Mouse (Mus musculus) ovary, postnatal 14 days (tissue): ENCODE measurements around the gene Adrb1.

Experiments
- DNase-seq: peaks from one replicate; pipeline ENCODE4 v3.0.0; 2022; ENCODE audit warnings: low spot score

Adrb1 gene

DNA sequence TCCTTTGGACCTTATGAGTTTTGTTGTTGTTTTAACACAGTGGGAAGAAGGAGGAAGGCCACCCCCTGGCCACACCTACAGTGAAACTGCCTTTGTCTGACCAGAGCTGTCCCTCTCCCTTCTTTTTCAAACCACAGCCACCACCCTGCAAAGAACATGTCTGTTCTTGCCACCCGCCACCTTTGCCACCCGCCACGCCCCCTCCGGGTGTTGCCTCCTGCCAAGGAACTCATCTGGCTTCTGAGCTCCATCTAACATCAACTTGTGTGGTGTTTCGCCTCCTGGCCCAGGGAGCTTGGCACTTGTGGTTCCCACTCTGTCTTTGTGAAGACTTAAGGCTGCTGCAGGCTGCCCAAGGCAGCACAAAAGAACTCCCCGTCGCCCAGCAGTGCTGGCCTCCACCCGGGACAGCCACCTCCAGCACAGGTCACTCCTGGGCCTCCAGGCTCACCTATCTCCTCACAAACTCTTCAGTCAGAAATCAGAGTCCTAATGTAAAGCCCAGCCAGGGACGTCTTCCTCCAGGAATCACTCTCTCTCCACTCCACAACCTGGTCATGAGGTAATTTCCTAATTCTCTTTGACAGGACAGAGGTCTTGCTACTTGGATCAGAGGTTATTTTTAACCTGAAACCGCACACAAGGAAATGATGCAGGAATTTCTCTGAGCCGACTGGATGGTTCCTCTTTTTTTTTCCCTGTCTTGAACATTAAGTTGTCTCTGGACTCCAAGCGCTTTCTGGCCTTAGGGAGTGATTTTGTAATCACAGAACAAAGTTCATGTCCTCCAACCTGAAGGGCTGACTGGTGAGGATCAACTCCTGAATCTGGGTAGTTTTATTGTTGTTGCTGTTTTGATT, 18.5 kb upstream of the Adrb1 start:
- DNase-seq: no peak

DNA sequence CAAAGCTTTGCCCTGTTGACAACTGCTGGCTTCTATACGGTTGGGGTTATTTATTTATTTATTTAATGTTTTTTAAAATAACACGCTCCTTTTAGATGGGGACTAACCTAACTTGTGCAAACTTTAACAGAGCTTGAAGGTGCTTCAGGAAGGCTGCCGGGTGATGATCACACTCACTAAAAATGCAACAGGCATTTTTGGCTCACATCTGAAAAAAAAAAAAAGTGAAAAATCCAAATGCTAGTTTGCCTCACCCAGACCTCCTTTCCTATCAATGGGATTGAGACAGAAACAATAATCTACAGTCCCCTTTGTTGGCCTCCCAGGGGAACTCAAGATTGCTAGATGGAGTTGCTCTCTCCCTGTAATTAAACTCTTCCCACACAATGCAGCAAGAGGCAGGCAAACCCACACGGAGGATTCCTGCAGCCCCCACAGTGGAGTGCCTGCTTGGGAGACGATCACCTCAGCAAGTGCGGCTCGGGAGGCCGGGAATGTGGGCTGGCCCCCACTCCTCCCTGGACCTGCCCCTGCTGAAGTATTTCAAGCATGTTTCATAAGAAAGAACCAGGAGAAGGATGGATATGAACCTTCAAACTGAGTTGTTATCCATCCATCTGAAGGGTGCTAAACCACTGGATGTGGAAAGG, 16.8 kb upstream of the Adrb1 start:
- no peak for DNase-seq

DNA sequence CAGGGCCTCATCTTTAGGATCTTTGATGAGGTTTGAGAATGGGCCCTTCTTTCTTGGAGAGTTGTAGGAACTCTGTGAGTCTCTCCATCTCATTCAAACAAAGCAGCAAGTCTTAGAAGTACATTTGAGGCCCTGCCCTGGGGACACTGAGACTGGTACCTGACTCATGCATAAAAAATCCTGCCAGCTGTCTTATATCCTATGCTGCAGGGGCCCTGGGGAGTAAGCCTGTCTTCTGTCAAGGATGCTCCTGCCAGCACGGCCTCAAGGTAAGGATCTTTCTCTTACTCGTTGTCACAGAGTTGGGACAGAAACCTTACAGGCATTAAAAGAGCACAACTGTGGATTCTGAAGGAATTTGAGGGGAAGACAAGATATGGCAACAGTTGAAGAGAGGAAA, 13.2 kb upstream of the Adrb1 start:
- DNase-seq: no peak

DNA sequence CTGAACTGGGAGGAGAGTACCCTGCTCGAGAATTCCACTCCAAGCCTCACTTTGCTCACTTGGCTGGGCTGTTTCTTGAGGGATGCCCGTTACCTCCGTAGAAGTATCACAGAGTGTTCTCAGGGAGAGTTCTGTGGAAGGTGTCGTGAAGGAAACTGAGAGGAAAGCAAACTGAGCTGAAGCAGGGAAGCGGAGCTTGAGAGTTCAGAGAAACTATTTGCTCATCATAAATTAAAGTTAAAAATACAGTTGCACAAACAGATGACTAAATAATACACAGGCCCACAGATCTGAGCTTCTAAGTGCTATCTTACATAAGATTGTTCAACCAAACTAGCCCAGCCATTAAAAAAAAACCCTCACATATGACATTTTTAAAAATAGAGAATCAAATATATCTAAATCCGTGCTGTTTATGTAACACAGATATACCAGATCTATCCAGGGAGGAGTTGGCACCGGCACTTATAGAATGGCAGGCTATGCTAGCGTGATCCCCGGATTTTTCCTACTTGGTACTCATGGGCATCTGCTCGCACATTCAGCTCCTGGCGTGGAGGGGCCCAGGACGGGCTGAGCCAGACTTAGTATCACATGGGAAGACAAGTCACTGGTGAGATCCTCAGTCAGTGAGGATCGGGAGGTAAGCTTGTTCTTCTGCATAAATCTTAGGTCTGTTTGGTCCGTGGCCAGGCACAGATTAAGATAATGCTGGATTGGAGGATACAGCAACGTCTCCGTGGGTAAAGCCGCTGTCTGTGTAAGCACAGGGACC, 11.7 kb upstream of the Adrb1 start:
- no peak for DNase-seq

DNA sequence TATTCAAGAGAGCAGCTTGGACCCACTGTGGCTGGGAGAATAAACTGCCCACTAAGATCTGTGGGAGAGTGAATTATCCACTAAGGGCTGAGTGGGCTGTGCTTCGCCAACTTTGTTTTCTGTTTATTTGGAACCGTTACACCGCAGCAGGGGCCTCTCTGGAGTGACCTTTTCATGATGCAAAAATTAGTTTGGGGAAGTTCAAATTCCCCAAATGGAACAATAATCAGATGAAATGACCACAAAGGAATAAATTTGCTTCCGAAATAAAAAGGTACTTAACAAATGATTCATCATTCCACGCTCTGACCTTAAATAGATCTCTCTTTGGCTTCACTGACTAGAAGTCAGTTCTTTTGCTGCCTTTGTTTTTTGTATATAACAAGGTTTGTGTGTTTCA, 8.4 kb upstream of the Adrb1 start:
- DNase-seq: no peak

DNA sequence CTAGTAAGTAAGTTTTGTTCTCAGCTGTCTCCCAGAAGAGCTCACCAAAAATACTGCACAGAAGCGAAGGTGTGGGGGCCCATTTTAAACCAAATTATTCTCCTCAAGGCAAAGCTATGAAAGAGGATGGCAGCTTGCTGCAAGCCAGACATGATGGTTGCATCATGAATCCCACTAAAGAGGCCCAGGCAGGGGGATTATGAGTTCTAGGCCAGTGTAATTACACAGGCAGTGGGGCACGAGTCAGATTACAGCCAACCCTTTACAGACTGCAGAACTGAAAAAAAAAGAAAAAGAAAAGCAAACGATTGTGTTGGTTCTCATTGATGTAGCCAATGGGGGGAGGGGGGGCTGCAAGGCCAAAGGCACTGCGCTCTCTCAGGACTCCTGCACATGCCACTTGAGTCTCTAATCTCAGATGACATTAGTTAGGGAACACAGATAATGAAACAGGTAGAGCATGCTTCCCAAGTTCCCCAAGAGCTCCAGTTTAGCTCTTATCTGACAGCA, 7.3 kb upstream of the Adrb1 start:
- no peak for DNase-seq

DNA sequence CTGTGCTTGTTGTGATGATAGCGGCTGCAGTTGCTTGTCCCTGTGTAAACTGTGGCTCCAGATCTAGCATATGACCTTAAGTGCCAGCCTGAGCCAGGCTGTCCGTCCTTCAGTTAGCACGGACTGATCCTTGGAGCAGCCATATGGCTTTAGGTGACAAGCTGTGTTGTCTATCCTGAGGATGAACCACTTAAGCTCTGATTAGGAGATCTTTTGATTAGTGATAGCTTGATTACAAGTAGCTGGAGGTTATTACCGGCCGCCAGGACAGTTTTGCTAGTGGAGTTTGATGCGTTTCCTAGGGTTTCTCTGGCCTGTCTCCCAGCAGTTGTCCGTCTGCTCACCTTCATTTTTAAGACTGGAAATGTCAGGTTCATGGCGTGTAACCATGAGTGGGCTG, 4.0 kb upstream of the Adrb1 start:
- no peak for DNase-seq

DNA sequence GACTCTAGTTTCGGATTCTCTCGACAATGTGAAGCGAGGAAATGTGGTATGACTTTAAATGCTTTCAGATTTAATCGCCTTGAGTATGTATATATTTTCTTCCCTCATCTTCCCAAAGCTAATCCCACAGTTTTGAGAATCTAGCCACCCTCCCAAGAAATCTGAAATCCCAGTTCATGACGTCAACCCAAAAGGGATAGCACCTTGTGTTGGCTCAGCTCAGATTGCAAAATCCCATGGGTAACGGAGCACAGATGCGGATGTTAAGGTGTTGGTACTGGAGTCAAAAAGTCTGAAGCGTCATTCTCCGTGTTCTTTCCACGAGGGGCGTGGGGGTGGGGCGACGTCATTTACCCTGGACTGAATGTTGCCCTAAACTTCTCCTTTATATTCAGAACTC, 1.1 kb upstream of the Adrb1 start:
- no peak for DNase-seq

DNA sequence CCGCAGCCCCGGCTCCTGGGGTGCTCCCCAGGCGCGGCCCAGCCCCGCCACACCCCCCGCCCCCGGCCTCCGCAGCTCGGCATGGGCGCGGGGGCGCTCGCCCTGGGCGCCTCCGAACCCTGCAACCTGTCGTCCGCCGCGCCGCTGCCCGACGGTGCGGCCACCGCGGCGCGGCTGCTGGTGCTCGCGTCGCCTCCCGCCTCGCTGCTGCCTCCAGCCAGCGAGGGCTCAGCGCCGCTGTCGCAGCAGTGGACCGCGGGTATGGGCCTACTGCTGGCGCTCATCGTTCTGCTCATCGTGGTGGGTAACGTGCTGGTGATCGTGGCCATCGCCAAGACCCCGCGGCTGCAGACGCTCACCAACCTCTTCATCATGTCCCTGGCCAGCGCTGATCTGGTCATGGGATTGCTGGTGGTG, 300 bp downstream of the Adrb1 start:
- no peak for DNase-seq

DNA sequence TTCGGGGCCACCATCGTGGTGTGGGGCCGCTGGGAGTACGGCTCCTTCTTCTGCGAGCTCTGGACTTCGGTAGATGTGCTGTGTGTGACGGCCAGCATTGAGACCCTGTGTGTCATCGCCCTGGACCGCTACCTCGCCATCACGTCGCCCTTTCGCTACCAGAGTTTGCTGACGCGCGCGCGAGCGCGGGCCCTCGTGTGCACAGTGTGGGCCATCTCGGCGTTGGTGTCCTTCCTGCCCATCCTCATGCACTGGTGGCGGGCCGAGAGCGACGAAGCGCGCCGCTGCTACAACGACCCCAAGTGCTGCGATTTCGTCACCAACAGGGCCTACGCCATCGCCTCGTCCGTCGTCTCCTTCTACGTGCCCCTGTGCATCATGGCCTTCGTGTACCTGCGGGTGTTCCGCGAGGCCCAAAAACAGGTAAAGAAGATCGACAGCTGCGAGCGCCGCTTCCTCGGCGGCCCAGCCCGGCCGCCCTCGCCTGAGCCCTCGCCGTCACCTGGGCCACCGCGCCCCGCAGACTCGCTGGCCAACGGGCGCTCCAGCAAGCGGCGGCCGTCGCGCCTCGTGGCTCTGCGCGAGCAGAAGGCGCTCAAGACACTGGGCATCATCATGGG, 822 bp downstream of the Adrb1 start:
- no peak for DNase-seq

DNA sequence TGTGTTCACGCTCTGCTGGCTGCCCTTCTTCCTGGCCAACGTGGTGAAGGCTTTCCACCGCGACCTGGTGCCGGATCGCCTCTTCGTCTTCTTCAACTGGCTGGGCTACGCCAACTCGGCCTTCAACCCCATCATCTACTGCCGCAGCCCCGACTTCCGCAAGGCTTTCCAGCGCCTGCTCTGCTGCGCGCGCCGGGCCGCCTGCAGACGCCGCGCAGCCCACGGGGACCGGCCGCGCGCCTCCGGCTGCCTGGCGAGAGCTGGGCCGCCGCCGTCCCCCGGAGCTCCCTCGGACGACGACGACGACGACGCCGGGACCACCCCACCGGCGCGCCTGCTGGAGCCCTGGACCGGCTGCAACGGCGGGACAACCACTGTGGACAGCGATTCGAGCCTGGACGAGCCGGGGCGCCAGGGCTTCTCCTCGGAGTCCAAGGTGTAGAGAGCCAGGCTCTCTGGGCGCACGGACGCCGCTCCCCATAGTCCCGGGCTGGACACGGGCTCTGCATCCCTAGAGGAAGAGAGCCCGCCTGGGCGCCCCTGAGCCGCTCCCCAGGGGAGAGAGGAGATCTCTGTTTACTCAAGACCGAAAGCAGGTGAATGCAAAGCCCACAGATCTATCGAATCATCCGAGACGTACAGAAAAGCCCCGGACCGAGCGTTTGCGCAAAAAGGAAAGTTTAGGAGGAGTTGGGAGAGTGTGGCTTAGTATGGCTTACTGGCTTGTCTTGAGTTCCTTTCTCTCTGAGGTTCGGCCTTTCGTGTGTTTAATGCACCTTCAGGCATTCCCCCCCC, 1.5 kb downstream of the Adrb1 start:
- DNase-seq: peak; percentile 50

DNA sequence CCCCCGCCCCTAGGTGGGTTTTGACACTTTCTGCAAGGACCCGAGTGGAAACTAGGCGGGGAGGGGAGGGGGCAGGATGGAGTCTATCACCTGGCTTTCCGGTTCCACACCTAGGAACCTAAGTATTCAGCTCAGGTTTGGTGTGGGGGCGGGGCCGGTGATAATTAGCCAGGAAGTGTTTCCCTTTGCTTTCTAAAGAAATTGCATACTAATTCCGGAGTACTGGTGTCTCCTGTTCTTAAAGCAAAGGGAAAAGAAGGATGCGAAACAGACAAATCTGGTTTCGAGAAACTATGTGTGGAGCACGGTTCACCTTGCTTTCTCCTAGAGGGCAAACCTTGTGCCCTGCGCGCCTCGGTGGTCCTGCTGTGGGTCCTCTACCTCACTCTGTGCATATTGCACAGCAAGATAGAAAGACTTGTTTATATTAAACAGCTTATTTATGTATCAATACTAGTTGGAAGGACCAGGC, 2.2 kb downstream of the Adrb1 start:
- DNase-seq: no peak

DNA sequence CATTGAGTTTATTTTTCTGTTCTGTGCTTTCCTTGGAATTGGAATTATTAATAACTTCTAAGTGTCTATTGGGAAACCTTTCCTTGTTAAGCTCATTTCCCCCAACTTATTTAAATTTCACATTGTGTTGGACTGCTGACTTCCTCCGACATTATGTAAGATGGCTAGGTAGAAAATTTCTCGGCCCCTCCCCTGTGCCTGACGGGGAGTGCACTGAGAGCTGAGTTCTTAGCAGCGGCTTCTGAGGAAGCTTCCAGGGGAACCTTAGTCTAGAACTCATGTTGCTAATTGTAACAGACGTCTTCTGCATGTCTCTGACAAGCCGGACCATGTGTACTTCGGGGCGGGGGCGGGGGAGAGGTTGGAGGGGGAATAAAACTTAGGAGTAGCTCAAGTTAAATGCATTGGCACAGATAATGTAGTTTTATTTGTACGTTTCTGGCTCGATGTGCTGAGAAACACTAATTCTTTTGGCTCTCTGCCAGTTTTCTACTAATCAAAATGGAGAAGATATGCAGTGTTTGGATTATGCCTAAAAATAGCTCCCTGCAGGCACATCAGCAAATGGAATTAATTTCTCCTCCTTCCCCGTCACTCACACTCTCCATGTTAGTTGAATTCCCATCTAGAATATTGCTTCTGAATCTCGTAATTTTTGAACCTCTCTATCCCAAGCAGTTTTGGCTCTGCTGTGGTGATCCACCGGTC, 5.3 kb downstream of the Adrb1 start:
- no peak for DNase-seq

DNA sequence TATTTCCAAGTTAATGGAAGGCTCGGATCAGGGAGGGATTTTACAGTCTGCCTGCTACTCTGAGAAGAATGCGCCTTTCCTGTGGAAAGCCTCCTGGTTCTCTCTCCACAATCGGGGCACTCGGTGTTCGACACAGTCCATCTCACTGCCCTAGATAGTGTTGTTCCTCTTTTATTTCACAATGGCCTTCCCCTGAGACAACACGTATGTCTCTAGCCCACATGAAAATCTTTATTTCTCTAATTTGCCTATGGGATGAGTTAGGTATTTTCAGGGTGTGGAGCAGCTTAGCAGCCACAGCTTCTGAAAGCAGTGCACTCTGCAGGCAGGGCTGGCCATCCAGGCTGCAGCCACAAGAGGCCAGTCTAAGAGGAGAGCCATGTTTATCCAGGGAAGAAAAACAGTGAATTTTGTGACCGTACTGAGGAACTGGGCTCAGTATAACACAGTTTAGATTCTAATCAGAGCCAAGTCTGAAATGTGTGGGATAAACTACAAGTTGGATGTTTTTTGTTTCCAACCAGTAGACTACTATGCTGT, 12.1 kb downstream of the Adrb1 start:
- no peak for DNase-seq

DNA sequence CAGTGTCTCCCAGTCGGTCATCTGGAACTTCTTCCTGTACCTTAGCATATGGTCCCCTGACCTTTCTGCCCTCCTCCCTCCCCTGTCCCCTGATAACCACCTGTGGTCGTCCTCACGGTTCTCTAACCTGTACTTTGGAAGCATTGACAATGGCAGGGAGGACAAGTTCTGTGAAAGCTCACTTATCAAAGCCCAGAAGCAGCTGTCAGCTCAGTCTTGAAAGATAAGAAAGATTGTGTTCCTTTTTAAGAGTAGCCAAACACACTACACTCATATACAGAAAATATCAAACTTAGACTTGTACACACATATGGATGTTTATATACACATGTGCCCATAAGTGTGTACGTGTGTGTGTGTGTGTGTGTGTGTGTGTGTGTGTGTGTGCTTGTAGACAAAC, 13.7 kb downstream of the Adrb1 start:
- no peak for DNase-seq

DNA sequence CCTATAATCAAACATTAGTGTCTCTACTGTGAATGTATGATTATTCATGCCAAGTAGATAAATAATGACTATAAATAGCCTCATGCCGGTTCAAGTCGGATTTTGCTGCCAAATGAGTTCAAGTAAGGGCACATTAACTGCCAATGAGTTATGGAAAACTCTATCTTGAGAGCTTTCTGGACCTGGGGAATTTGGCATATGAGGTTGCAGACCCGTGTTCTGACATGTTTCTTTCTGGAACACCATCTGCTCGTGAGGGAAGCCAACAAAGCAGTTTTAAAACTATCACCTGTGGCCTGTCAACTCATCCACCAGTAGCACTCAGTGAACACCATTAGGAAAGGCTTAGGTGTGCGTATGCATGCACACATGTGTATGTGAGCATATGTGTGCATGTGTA, 14.3 kb downstream of the Adrb1 start:
- no peak for DNase-seq

DNA sequence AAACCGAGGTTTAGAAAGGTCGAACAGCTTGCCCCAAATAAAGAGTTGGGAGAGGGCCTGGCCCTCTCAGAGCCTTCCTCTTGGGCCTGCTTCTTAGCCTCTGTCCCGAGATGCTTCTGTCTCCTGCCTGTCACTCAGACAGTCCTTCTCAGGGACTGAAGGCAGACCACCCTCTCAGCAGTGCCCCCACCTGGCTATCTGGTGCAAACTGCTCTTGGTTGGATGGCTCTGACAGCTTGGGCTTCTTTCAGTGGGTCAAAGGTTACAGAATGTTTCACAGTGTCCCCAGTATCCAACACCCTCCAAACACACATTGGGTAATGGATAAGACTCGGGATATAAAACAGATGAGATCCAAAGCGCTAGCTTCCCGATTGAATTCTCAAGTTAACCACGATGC, 23.1 kb downstream of the Adrb1 start:
- no peak for DNase-seq

DNA sequence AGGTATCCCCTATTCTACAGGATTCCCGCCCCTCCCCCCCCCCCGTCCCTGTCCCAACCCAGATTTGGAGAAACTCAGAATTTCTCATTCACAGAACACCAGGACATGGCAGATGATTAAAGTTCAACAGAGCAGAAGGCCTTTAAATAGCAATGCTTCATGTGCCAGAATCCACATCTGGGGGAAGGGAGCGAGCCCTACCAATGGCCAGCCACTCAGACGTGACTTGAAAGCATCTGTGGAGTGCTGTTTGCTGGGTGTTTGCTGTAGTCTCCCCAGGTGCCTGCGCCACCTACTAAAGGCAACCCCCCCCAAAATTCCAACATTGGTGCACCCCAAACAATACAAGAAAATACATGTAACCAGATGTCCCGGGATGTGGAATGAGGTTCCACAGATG, 23.5 kb downstream of the Adrb1 start:
- DNase-seq: no peak

DNA sequence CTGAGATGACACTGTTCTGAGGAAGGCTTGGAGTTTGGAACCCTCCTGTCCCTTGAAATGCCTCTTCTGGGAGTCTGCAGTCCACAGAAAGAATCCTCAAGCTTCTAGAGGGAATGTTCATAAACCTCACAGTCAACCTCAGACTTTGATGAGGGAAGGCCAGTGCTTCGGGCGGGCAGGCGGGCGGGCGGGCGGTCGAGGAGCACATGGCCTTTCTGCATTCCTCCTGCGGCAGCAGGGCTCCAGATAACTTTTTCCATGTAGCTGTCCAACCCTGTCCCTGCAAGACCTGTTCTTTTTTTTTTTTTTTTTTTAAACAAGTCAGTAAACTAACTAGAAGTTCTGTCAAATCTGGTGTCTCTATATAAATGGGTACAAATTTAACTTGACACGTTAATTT, 24.6 kb downstream of the Adrb1 start:
- DNase-seq: no peak

DNA sequence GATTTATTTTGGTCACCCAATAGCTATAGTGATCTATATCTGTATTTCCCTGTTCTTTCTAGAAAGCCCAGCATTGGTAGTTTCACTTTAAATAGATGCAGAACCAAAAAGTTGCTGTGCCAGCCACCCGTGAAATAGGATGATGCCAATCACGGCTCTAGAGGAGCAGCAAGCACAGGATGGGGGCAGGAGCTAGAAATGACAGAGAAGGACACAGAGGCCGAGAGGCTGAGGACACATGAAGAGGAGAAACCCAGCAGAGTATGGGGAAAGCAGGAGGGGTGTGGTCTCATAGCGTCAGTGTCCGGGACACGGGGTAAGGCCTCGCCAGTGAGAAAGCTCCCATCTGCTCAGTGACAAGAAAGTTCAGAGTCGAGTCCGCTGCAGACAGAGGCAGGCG, 25.9 kb downstream of the Adrb1 start:
- DNase-seq: no peak
